Mouse (Mus musculus): ENCODE measurements around the gene Chrm3.

GRCm38 (mm10) chr13:10355796-10356195, 4.9 kb downstream of the Chrm3 start:
- TF ChIP-seq CTCF (IDR thresholded peaks at IDR 0.05; ENCODE audit: extremely low read depth, insufficient read length, insufficient replicate concordance, low read depth, low read length) (no peak), POLR2A (IDR thresholded peaks at IDR 0.05; ENCODE audit: low read depth, low read length) (no peak)

All from small intestine, adult 2 months (tissue).